Mouse (Mus musculus) small intestine, adult 2 months (tissue): Measurements from ENCODE around the gene Krtap19-1. TPM values are rescaled to one million over a fixed set of nuclear protein-coding genes. Genes with fewer than 3 reads are reported as not detected.

ENCODE experiments used
- H3K27ac ChIP-seq: fragments of 200-500 bp; 2 replicates; pipeline ENCODE4 v1.5.1; 2012; ENCODE audit warnings: low read depth, low read length, control low read depth, inconsistent platforms; ENCODE audit not compliant: insufficient read depth
- H3K27me3 ChIP-seq: fragments of 200-500 bp; 2 replicates; pipeline ENCODE4 v1.6.1; 2012; ENCODE audit warnings: mild to moderate bottlenecking, moderate library complexity, low read length, inconsistent platforms; ENCODE audit not compliant: control insufficient read depth, insufficient read depth
- H3K36me3 ChIP-seq: fragments of 200-500 bp; 2 replicates; pipeline ENCODE4 v1.6.1; 2012; ENCODE audit warnings: mild to moderate bottlenecking, low read length, control low read depth, inconsistent platforms; ENCODE audit not compliant: control insufficient read depth, insufficient read depth
- H3K4me1 ChIP-seq: fragments of 200-500 bp; 2 replicates; pipeline ENCODE4 v1.6.1; 2012; ENCODE audit warnings: low read length, inconsistent platforms, mixed read lengths; ENCODE audit not compliant: control insufficient read depth, insufficient read depth, insufficient read length
- H3K4me3 ChIP-seq: fragments of 200-500 bp; 2 replicates; pipeline ENCODE4 v1.5.1; 2012; ENCODE audit warnings: low read depth, mild to moderate bottlenecking, control low read depth, inconsistent platforms, low read length, moderate library complexity
- CTCF ChIP-seq: fragments of 200-500 bp; IDR thresholded peaks from 2 replicates; pipeline ENCODE4 v1.5.1; 2012; ENCODE audit warnings: low read depth, mild to moderate bottlenecking, control low read depth, inconsistent platforms, low read length, moderate library complexity, mixed read lengths; ENCODE audit not compliant: insufficient replicate concordance, insufficient read length; ENCODE audit errors: extremely low read depth
- POLR2A ChIP-seq: fragments of 200-500 bp; IDR thresholded peaks from 2 replicates; pipeline ENCODE4 v1.6.1; 2012; ENCODE audit warnings: low read depth, mild to moderate bottlenecking, control low read depth, inconsistent platforms, low read length, moderate library complexity
- WGBS: fragments of 180-500 bp; shearing (Covaris S2); methylation state at CpG from one replicate; pipeline ENCODE4 v1.1.7; 2018; 5-methylcytosine and 5-hydroxymethylcytosine counted together
- polyA plus RNA-seq: library from polyadenylated mRNA; depleted of rRNA; stranded (reverse); fragments of >200 nt; gene quantifications from 2 replicates; pipeline ENCODE4 v1.2.3, GENCODE M21; 2012; rRNA removed

Krtap19-1 gene
- polyA plus RNA-seq, 1 experiment: not detected

- no peak for TF ChIP-seq POLR2A
- peak; percentile 36; the same call in 1 of the 2 replicates for TF ChIP-seq CTCF
- no peaks in the 10 kb centered on the region for H3K4me1 ChIP-seq
- H3K36me3 ChIP-seq: no peaks in the 10 kb centered on the region
- WGBS: 12% methylated on average over 5 of the region's 5 CpGs
- H3K4me3 ChIP-seq: no peak overlapping the region
- no peaks in the 10 kb centered on the region for H3K27me3 ChIP-seq
- no peak overlapping the region for H3K27ac ChIP-seq
These were observed 17.8 kb downstream of the Krtap19-1 start for GRCm38 (mm10) chr16:88851450-88851849.

DNA sequence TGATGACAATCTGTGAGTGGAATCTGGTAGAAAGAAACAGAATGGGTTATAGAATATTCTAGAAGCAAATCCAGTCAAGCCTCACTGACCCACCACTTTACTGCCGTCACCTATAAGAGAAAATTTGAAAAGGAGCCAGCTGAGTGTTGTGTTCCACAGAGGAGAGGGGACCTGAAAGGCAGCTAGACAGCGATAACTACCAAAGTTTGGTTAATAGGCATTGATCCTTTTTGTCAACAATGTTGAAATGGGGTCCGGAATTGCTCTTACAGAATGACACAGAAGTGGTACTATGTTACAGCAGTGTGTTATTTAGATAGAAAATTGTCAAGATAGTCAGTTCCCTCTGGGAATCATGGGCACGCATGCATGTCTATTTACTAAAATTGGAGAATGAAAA lies 20.7 kb downstream of the Krtap19-1 start:
- TF ChIP-seq POLR2A (no peak), CTCF (no peak)
- no peaks in the 10 kb centered on the region for H3K4me1 ChIP-seq
- no peak overlapping the region for H3K4me3 ChIP-seq
- no peaks in the 10 kb centered on the region for H3K27me3 ChIP-seq
- H3K36me3 ChIP-seq: no peaks in the 10 kb centered on the region
- no peak overlapping the region for H3K27ac ChIP-seq
- WGBS: 72% methylated on average over 4 of the region's 4 CpGs

DNA sequence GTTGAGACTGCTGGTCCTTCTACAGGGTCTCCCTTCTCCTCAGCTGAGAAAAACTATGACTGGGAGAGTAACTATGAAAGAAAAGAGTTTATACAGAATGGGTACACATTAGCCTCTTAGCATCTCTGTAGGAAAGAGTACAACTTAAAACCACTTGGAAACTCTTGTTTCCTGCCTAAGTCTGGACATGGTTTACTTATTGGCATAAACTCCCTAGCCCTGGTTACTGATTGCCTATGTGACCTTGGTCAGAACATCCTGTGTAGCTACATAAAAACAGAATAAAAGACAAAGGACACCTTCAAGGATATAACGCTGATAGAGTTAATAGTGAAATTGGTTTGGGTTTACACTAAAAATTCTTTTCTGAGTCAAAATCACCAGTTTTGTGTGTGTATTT lies 21.8 kb downstream of the Krtap19-1 start:
- TF ChIP-seq CTCF (no peak), POLR2A (no peak)
- H3K4me1 ChIP-seq: no peaks in the 10 kb centered on the region
- H3K4me3 ChIP-seq: no peak overlapping the region
- H3K27ac ChIP-seq: no peak overlapping the region
- H3K36me3 ChIP-seq: no peaks in the 10 kb centered on the region
- 82% methylated on average over 1 of the region's 1 CpGs for WGBS
- no peaks in the 10 kb centered on the region for H3K27me3 ChIP-seq

- TF ChIP-seq CTCF: no peak
- no peak for TF ChIP-seq POLR2A
- WGBS: 83% methylated on average over 3 of the region's 3 CpGs
- Histone ChIP-seq H3K36me3 (no peaks in the 10 kb centered on the region), H3K27ac (no peak overlapping the region), H3K4me3 (no peak overlapping the region), H3K27me3 (no peaks in the 10 kb centered on the region), H3K4me1 (no peaks in the 10 kb centered on the region)
These were observed 42.2 kb downstream of the Krtap19-1 start for GRCm38 (mm10) chr16:88826978-88827377.

DNA sequence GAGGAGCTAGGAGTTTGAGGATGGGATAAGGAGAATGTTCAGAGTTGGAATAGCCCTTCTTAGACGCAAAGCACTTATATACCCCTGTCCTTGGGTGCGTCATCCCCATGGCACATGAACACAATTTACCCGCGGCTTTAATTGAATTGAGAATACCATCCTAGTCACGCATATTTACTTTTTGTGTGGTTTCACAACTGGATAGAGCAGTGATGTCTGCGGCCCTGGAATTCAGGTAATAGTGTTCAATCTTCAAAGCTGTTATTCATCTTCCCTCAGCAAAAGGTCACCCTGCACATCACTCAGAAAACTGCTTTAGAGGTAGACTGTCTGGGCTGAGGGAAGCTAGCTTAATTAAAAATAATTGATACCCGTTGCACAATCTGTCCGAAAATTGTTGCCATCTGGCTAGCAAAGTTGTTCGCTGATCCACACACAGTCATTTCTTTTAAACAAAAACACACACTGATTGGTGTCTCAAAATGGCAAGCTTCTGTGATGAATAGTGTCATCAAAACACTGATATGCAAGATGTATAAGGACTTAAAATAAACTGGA lies 43.0 kb downstream of the Krtap19-1 start, which contains the start of gene Krtap14:
TSS of gene Krtap14 (minus strand) at position 51 of the 558 bp plus-strand sequence.
- Histone ChIP-seq H3K4me1 (no peaks in the 10 kb centered on the region), H3K27me3 (no peaks in the 10 kb centered on the region), H3K27ac (no peak within 1 kb of the TSS), H3K4me3 (no peak within 1 kb of the TSS), H3K36me3 (no peaks in the 10 kb centered on the region)
- no peak for TF ChIP-seq CTCF
- TF ChIP-seq POLR2A: no peak
- 89% methylated on average over 9 of the region's 9 CpGs for WGBS

- H3K36me3 ChIP-seq: no peaks in the 10 kb centered on the region
- TF ChIP-seq CTCF (no peak), POLR2A (no peak)
- no peaks in the 10 kb centered on the region for H3K27me3 ChIP-seq
- H3K4me3 ChIP-seq: no peak overlapping the region
- H3K4me1 ChIP-seq: no peaks in the 10 kb centered on the region
- WGBS: 77% methylated on average over 3 of the region's 3 CpGs
- H3K27ac ChIP-seq: no peak overlapping the region
These were observed 45.5 kb downstream of the Krtap19-1 start for GRCm38 (mm10) chr16:88823736-88824135.

GRCm38 (mm10) chr16:88820066-88820465 lies 49.1 kb downstream of the Krtap19-1 start, which contains the start of gene Krtap15:
Krtap15 (plus strand) TSS chr16:88820215.
- WGBS: 68% methylated on average over 3 of the region's 3 CpGs
- H3K4me3 ChIP-seq: no peak within 1 kb of the TSS
- TF ChIP-seq POLR2A (no peak), CTCF (no peak)
- no peaks in the 10 kb centered on the region for H3K36me3 ChIP-seq
- H3K27me3 ChIP-seq: no peaks in the 10 kb centered on the region
- H3K4me1 ChIP-seq: no peaks in the 10 kb centered on the region
- no peak within 1 kb of the TSS for H3K27ac ChIP-seq

Other genes with a start within 250 kb of the Krtap19-1 start
- gene 2310079G19Rik, start 241.7 kb downstream of the Krtap19-1 start, polyA plus RNA-seq: not detected in 2 replicates
- gene Krtap26-1, start 221.6 kb downstream of the Krtap19-1 start, polyA plus RNA-seq: not detected in 2 replicates
- gene Krtap27-1, start 197.7 kb downstream of the Krtap19-1 start, polyA plus RNA-seq: not detected in 2 replicates
- not detected in 2 replicates for gene 2310061N02Rik, start 161.4 kb downstream of the Krtap19-1 start, polyA plus RNA-seq
- gene Krtap13-1, start 140.5 kb downstream of the Krtap19-1 start, polyA plus RNA-seq: not detected in 2 replicates
- gene Krtap13, start 117.8 kb downstream of the Krtap19-1 start, polyA plus RNA-seq: not detected in 2 replicates
- gene 2310034C09Rik, start 110.6 kb downstream of the Krtap19-1 start, polyA plus RNA-seq: not detected in 2 replicates
- not detected in 2 replicates for gene 2310057N15Rik, start 95.2 kb downstream of the Krtap19-1 start, polyA plus RNA-seq
- not detected in 2 replicates for gene Gm5965, start 91.5 kb downstream of the Krtap19-1 start, polyA plus RNA-seq
- not detected in 2 replicates for gene Gm20741, start 57.2 kb downstream of the Krtap19-1 start, polyA plus RNA-seq
- gene Krtap15, start 49.2 kb downstream of the Krtap19-1 start, polyA plus RNA-seq: not detected in 2 replicates
- gene Krtap14, start 43.3 kb downstream of the Krtap19-1 start, polyA plus RNA-seq: not detected in 2 replicates
- gene Krtap19-2, start 4.9 kb upstream of the Krtap19-1 start, polyA plus RNA-seq: not detected in 2 replicates
- not detected in 2 replicates for gene Krtap19-3, start 8.6 kb upstream of the Krtap19-1 start, polyA plus RNA-seq
- not detected in 2 replicates for gene Krtap19-4, start 15.7 kb upstream of the Krtap19-1 start, polyA plus RNA-seq
- gene Krtap19-5, start 27.0 kb upstream of the Krtap19-1 start, polyA plus RNA-seq: not detected in 2 replicates
- not detected in 2 replicates for gene Krtap19-9b, start 62.9 kb upstream of the Krtap19-1 start, polyA plus RNA-seq
- not detected in 2 replicates for gene Krtap16-3, start 93.5 kb upstream of the Krtap19-1 start, polyA plus RNA-seq
- gene Krtap22-2, start 141.3 kb upstream of the Krtap19-1 start, polyA plus RNA-seq: not detected in 2 replicates
- not detected in 2 replicates for gene Gm10229, start 145.9 kb upstream of the Krtap19-1 start, polyA plus RNA-seq
- gene Krtap6-1, start 162.3 kb upstream of the Krtap19-1 start, polyA plus RNA-seq: not detected in 2 replicates
- not detected in 2 replicates for gene Gm10228, start 172.1 kb upstream of the Krtap19-1 start, polyA plus RNA-seq
- not detected in 2 replicates for gene Krtap6-5, start 178.5 kb upstream of the Krtap19-1 start, polyA plus RNA-seq
- gene 1110025L11Rik, start 194.6 kb upstream of the Krtap19-1 start, polyA plus RNA-seq: not detected in 2 replicates
- not detected in 2 replicates for gene Krtap6-3, start 214.6 kb upstream of the Krtap19-1 start, polyA plus RNA-seq